Mouse (Mus musculus) left cerebral cortex, adult 18-20 months (tissue): ENCODE measurements around the gene Nmt1. TPM values are rescaled to one million over a fixed set of nuclear protein-coding genes. Genes with fewer than 3 reads are reported as not detected.

Experiments used
- DNase-seq, 2 experiments: peaks; one replicate each; pipeline ENCODE4 v3.0.0; 2021 to 2022; ENCODE audit warnings: low spot score in 2 of 2, mixed read lengths in 1 of 2
- microRNA-seq, 2 experiments: library from miRNA; unstranded; fragments of <30 nt; microRNA quantifications; one replicate each; pipeline ENCODE4 v1.2.0; 2021
- total RNA-seq, 2 experiments: library from RNA; stranded (reverse); gene quantifications; 2 replicates each; pipeline ENCODE4 v1.2.3; 2021

The Nmt1 gene
- total RNA-seq, 2 experiments from 2014 or later: 130 to 131 TPM

- no peak for DNase-seq
These were observed 76.5 kb downstream of the Nmt1 start for GRCm38 (mm10) chr11:103104469-103104868.

GRCm38 (mm10) chr11:103105180-103105725, 77.3 kb downstream of the Nmt1 start:
- DNase-seq: no peak

GRCm38 (mm10) chr11:103105810-103106209, 77.8 kb downstream of the Nmt1 start:
- no peak for DNase-seq

- no peak for DNase-seq
These were observed 78.4 kb downstream of the Nmt1 start for GRCm38 (mm10) chr11:103106386-103106785.

- DNase-seq: no peak
These were observed 83.3 kb downstream of the Nmt1 start for GRCm38 (mm10) chr11:103111301-103111700.

GRCm38 (mm10) chr11:103111881-103112551, 84.0 kb downstream of the Nmt1 start:
- no peak for DNase-seq

GRCm38 (mm10) chr11:103112552-103112912, 84.5 kb downstream of the Nmt1 start:
- no peak for DNase-seq

- DNase-seq: no peak
These were observed 85.0 kb downstream of the Nmt1 start for GRCm38 (mm10) chr11:103113005-103113404.

- DNase-seq: no peak
These were observed 85.8 kb downstream of the Nmt1 start for GRCm38 (mm10) chr11:103113771-103114170.

- no peak for DNase-seq
These were observed 86.4 kb downstream of the Nmt1 start for GRCm38 (mm10) chr11:103114270-103114943.

GRCm38 (mm10) chr11:103115163-103116007, 87.4 kb downstream of the Nmt1 start:
- peak; percentile 64 to 75 for DNase-seq

- DNase-seq: peak; percentile 99
These were observed 88.2 kb downstream of the Nmt1 start, which contains the start of gene Hexim1 for GRCm38 (mm10) chr11:103116008-103116818. Gene Hexim1, plus strand, starts transcription at chr11:103116231.

GRCm38 (mm10) chr11:103116959-103117590, 89.1 kb downstream of the Nmt1 start:
- DNase-seq: peak; percentile 70 to 73

- DNase-seq: no peak
These were observed 89.6 kb downstream of the Nmt1 start for GRCm38 (mm10) chr11:103117591-103118009.

Small RNAs within 50 kb of the gene (microRNA-seq; reads per million reads assigned to microRNA genes)
- 0 to 0.99 reads per million in 2 experiments for gene Mir6931

Other genes with a start within 250 kb of the Nmt1 start
- 1 to 10 TPM; 3.2 to 4.8 TPM for gene Gjc1, start 208.5 kb upstream of the Nmt1 start, total RNA-seq
- gene Higd1b, start 192.3 kb upstream of the Nmt1 start, total RNA-seq: 1 to 10 TPM; 2.0 to 7.4 TPM
- 100 to 1,000 TPM; 118 to 122 TPM for gene Eftud2, start 147.2 kb upstream of the Nmt1 start, total RNA-seq
- 1 to 10 TPM; 1.4 TPM for gene Ccdc103, start 147.0 kb upstream of the Nmt1 start, total RNA-seq
- under 1 TPM in 1 of 2 experiments, not detected in 1; 0.42 TPM for gene Fam187a, start 143.0 kb upstream of the Nmt1 start, total RNA-seq
- gene Gfap, start 127.3 kb upstream of the Nmt1 start, total RNA-seq: 100 to 1,000 TPM; 137 to 174 TPM
- under 1 TPM in 1 of 2 experiments, not detected in 1; 0.46 TPM for gene Kif18b, start 103.1 kb upstream of the Nmt1 start, total RNA-seq
- 10 to 100 TPM; 12.3 to 15.7 TPM for gene C1ql1, start 81.5 kb upstream of the Nmt1 start, total RNA-seq
- 10 to 100 TPM; 44.4 to 44.6 TPM for gene Dcakd, start 143 bp downstream of the Nmt1 start, total RNA-seq
- gene Plcd3, start 73.5 kb downstream of the Nmt1 start, total RNA-seq: 10 to 100 TPM; 20.4 to 21.7 TPM
- gene Acbd4, start 73.5 kb downstream of the Nmt1 start, total RNA-seq: 10 to 100 TPM; 85.2 to 90.4 TPM
- 10 to 100 TPM; 42.6 to 52.8 TPM for gene Hexim1, start 88.0 kb downstream of the Nmt1 start, total RNA-seq
- 10 to 100 TPM; 16.1 to 16.2 TPM for gene Hexim2, start 104.2 kb downstream of the Nmt1 start, total RNA-seq
- gene Fmnl1, start 142.9 kb downstream of the Nmt1 start, total RNA-seq: 100 to 1,000 TPM; 169 to 206 TPM
- gene 1700023F06Rik, start 180.4 kb downstream of the Nmt1 start, total RNA-seq: 1 to 10 TPM; 1.8 to 2.0 TPM
- gene Spata32, start 190.2 kb downstream of the Nmt1 start, total RNA-seq: 1 to 10 TPM; 1.5 to 1.8 TPM
- 1 to 10 TPM; 5.7 to 5.9 TPM for gene Map3k14, start 239.3 kb downstream of the Nmt1 start, total RNA-seq